Mouse (Mus musculus) midbrain, embryonic 14.5 days (tissue): ENCODE data around the gene Slc48a1. TPM values are rescaled to one million over a fixed set of nuclear protein-coding genes. Genes with fewer than 3 reads are reported as not detected.

ENCODE experiments used
- ATAC-seq: fragments of 200-750 bp; cut with Nextera tagmentation; 2 replicates; pipeline ENCODE4 v1.8.0; 2017; ENCODE audit warnings: moderate number of reproducible peaks, moderate library complexity; ENCODE audit not compliant: low FRiP score, low TSS enrichment
- DNase-seq: peaks from one replicate; pipeline ENCODE4 v3.0.0-alpha.2; 2015
- H3K27ac ChIP-seq: fragments of 300-500 bp; sonication (generic); replicated peaks from 2 replicates; pipeline ENCODE4 v1.5.1; 2014; ENCODE audit warnings: mild to moderate bottlenecking, low read depth, low read length, moderate library complexity
- H3K27me3 ChIP-seq: fragments of 300-500 bp; sonication (generic); 2 replicates; pipeline ENCODE4 v1.6.1; 2014; ENCODE audit warnings: low read length, control low read depth, mixed read lengths; ENCODE audit not compliant: control insufficient read depth, insufficient read depth
- H3K36me3 ChIP-seq: fragments of 300-500 bp; sonication (generic); 2 replicates; pipeline ENCODE4 v1.6.1; 2014; ENCODE audit warnings: low read length, control low read depth; ENCODE audit not compliant: control insufficient read depth, insufficient read depth
- H3K4me1 ChIP-seq: fragments of 300-500 bp; sonication (generic); 2 replicates; pipeline ENCODE4 v1.6.1; 2014; ENCODE audit warnings: mild to moderate bottlenecking, antibody characterized with exemption, low read length, control low read depth; ENCODE audit not compliant: control insufficient read depth, insufficient read depth
- H3K4me2 ChIP-seq: fragments of 300-500 bp; sonication (generic); 2 replicates; pipeline ENCODE4 v1.6.1; 2014; ENCODE audit warnings: mild to moderate bottlenecking, low read length, moderate library complexity
- H3K4me3 ChIP-seq: fragments of 300-500 bp; sonication (generic); replicated peaks from 2 replicates; pipeline ENCODE4 v1.5.1; 2014; ENCODE audit warnings: low read depth, low read length
- H3K9ac ChIP-seq: fragments of 300-500 bp; sonication (generic); replicated peaks from 2 replicates; pipeline ENCODE4 v1.6.1; 2014; ENCODE audit warnings: mild to moderate bottlenecking, low read length, moderate library complexity
- H3K9me3 ChIP-seq: fragments of 300-500 bp; sonication (generic); 2 replicates; pipeline ENCODE4 v1.6.1; 2016; ENCODE audit warnings: low read length, control low read depth, mixed read lengths; ENCODE audit not compliant: control insufficient read depth
- WGBS: fragments of 180-500 bp; shearing (Covaris S2); extraction: QIAGEN DNeasy Blood & Tissue Kit; methylation state at CpG from one replicate; pipeline ENCODE4 v1.1.7; 2014; 5-methylcytosine and 5-hydroxymethylcytosine counted together
- polyA plus RNA-seq: library from polyadenylated mRNA; unstranded; fragments of >200 nt; fragmentation: Nextera tagmentation; extraction: Ambion mirVana; gene quantifications from 2 replicates; pipeline ENCODE4 v1.2.1, GENCODE M21; 2014

Gene Slc48a1
- polyA plus RNA-seq, 1 experiment from 2014 or later = 72.9 TPM

GRCm38 (mm10) chr15:97825941-97826587 is 47.7 kb downstream of the Slc48a1 start:
- no peak for ATAC-seq
- Histone ChIP-seq H3K9ac (peak overlapping the region; percentile 23; the same call in 1 of the 2 replicates), H3K36me3 (0 out of 2 replicates have a peak, but pooled peaks cover 2% of the 10 kb centered on the region), H3K4me3 (no peak overlapping the region), H3K27me3 (no peaks in the 10 kb centered on the region), H3K4me1 (peaks cover 65% of the 10 kb centered on the region), H3K27ac (no peak overlapping the region), H3K9me3 (no peaks in the 10 kb centered on the region), H3K4me2 (peak overlapping the region; percentile 38)
- 39% methylated on average over 12 of the region's 12 CpGs for WGBS
- DNase-seq = peak; percentile 40

DNA sequence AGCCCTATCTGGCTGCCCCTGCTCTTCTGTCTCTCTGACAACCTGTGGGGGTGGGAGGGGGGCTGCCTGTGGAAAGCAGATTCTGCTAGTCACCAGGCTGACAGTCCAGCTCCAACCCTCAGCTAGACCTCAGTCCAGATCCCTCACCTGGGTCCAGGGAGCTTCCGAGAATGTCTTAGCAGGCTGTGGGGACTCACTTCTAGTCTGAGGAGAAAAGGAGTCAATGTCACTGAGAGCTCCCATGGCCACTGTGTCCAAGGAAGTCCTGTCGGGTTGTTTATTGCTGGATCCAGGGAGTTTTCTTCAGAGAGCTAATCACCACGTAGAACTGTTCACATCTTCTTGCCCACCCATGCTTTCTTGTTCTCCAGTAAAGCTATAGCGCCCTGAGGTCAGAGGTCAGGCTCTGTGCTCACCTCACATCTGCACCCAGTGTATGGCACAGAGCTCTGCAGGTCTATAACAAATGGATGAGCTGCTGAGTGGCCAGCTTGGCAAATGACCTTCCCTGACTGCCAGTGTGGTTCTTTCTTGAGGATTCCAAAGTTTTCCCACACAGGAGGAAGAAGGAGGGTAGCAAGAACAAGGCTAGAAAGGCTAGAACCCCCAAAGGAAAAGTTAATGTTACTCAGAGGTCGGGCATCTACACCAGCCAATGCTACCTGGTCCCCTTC is 48.4 kb downstream of the Slc48a1 start:
- H3K27me3 ChIP-seq = no peaks in the 10 kb centered on the region
- H3K4me3 ChIP-seq = no peak overlapping the region
- DNase-seq (no peak), ATAC-seq (no peak)
- no peaks in the 10 kb centered on the region for H3K9me3 ChIP-seq
- H3K4me2 ChIP-seq = no peak overlapping the region
- no peak overlapping the region for H3K27ac ChIP-seq
- H3K9ac ChIP-seq = no peak overlapping the region
- WGBS = 75% methylated on average over 5 of the region's 5 CpGs
- peaks cover 65% of the 10 kb centered on the region for H3K4me1 ChIP-seq
- H3K36me3 ChIP-seq = 0 out of 2 replicates have a peak, but pooled peaks cover 2% of the 10 kb centered on the region

- DNase-seq (no peak), ATAC-seq (no peak)
- H3K4me3 ChIP-seq = no peak overlapping the region
- H3K36me3 ChIP-seq = 0 out of 2 replicates have a peak, but pooled peaks cover 2% of the 10 kb centered on the region
- H3K4me2 ChIP-seq = no peak overlapping the region
- WGBS = 89% methylated on average over 8 of the region's 8 CpGs
- peaks cover 62% of the 10 kb centered on the region for H3K4me1 ChIP-seq
- no peak overlapping the region for H3K27ac ChIP-seq
- H3K9me3 ChIP-seq = no peaks in the 10 kb centered on the region
- no peaks in the 10 kb centered on the region for H3K27me3 ChIP-seq
- no peak overlapping the region for H3K9ac ChIP-seq
These were observed 49.1 kb downstream of the Slc48a1 start for GRCm38 (mm10) chr15:97827401-97827800.

DNA sequence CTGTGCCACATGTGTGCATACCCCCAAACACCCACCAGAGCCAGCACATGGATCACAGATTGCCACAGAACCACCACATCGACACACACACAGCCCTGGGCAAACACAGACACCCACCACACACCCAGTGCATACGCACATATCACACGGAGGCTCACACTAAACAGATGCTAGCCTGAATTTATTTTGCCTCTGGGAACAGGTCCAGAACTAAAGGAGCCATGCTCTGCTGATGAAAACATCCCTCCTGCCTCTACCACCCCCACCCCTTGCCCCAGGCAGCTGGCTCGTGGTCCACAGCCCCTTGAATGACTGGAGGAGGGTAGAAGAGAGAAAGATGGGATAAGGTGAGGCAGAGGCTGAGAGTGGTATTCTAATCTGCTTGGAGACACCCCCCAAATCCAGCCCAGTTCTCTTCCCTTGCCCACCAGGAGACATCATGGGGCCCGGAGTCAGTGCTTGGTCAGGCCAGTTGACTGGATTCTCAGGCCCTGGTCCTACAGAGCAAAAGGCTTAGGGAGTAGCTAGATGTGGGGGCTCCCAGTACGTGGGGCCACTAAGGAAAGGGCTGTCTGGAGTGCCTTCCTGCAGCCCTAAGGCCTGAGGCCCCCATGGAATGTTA is 50.0 kb downstream of the Slc48a1 start:
- H3K9ac ChIP-seq = no peak overlapping the region; the same call in 1 of the 2 replicates
- H3K36me3 ChIP-seq = 0 out of 2 replicates have a peak, but pooled peaks cover 2% of the 10 kb centered on the region
- peak overlapping the region; percentile 16; the same call in 1 of the 2 replicates for H3K27ac ChIP-seq
- H3K9me3 ChIP-seq = no peaks in the 10 kb centered on the region
- H3K4me1 ChIP-seq = peaks cover 54% of the 10 kb centered on the region
- ATAC-seq (no peak), DNase-seq (no peak)
- peak overlapping the region; percentile 71 for H3K4me2 ChIP-seq
- H3K27me3 ChIP-seq = no peaks in the 10 kb centered on the region
- 46% methylated on average over 6 of the region's 6 CpGs for WGBS
- H3K4me3 ChIP-seq = no peak overlapping the region

DNA sequence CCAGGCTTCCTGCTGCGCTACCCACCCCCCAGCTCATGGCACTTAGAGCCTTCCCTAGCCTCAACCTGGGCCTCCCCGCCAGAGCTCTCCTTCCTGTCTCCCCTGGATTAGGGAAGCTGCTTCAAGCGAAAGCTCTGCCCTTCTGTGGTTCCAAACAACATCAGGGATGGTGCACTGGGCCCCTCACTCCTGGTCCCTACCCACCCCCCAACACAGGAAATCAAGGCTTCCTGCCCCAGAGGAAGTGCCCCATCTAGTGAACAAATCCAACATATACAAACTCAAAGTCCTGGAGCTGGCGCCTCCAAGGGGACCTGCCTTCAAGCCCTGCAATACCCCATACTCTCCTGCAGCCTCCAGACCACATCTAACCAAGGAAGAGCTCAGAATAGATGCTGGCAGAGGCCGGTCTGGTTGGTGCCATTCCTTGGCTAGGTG is 50.6 kb downstream of the Slc48a1 start:
- 0 out of 2 replicates have a peak overlapping the region, but pooled peaks have one; percentile 16 for H3K27ac ChIP-seq
- peaks cover 49% of the 10 kb centered on the region for H3K4me1 ChIP-seq
- H3K4me3 ChIP-seq = no peak overlapping the region
- H3K36me3 ChIP-seq = 0 out of 2 replicates have a peak, but pooled peaks cover 2% of the 10 kb centered on the region
- no peaks in the 10 kb centered on the region for H3K27me3 ChIP-seq
- H3K9ac ChIP-seq = no peak overlapping the region
- no peak for ATAC-seq
- 58% methylated on average over 5 of the region's 5 CpGs for WGBS
- H3K9me3 ChIP-seq = no peaks in the 10 kb centered on the region
- no peak for DNase-seq
- H3K4me2 ChIP-seq = peak overlapping the region; percentile 71

- Histone ChIP-seq H3K27me3 (no peaks in the 10 kb centered on the region), H3K4me3 (peak overlapping the region; percentile 85), H3K9me3 (no peaks in the 10 kb centered on the region), H3K36me3 (0 out of 2 replicates have a peak, but pooled peaks cover 2% of the 10 kb centered on the region), H3K4me2 (peak overlapping the region; percentile 71), H3K9ac (no peak overlapping the region), H3K27ac (0 out of 2 replicates have a peak overlapping the region, but pooled peaks have one; percentile 1), H3K4me1 (peaks cover 49% of the 10 kb centered on the region)
- DNase-seq (no peak), ATAC-seq (no peak)
- 45% methylated on average over 2 of the region's 2 CpGs for WGBS
These were observed 51.1 kb downstream of the Slc48a1 start for GRCm38 (mm10) chr15:97829432-97829831.

DNA sequence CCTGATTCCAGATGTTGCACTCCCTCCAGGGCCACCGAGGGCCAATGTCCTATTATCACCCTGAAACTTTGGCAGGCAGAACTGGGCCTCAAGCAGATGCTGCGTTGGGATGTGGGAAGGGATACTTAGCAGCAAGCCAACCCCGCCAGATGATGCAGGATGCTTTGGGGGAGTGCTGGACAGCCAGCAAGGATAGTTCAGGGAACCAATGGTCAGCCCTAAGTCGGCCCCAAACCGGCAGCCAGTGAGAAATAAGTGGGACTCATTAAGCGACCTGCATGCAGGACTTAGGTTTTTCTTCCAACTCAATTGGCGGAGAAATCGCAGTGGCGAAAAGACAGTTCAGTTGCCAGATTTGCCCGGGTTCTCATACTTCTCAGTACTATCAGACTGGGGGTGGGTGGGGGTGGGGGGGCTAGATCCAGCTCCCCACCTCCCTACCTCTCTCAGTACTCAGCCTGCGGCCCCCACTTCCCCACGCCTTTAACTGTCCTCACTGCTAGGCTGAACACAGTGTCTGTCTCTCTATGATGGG is 52.0 kb downstream of the Slc48a1 start:
- 16% methylated on average over 12 of the region's 12 CpGs for WGBS
- no peak for ATAC-seq

GRCm38 (mm10) chr15:97830788-97831241 is 52.5 kb downstream of the Slc48a1 start:
- peak; percentile 42 for ATAC-seq
- Histone ChIP-seq H3K4me3 (peak overlapping the region; percentile 85), H3K27me3 (no peaks in the 10 kb centered on the region), H3K9ac (peak overlapping the region; percentile 99), H3K9me3 (no peaks in the 10 kb centered on the region), H3K27ac (peak overlapping the region; percentile 97), H3K36me3 (0 out of 2 replicates have a peak, but pooled peaks cover 2% of the 10 kb centered on the region), H3K4me2 (peak overlapping the region; percentile 71), H3K4me1 (peaks cover 39% of the 10 kb centered on the region)
- DNase-seq = peak; percentile 61
- 0% methylated on average over 39 of the region's 39 CpGs for WGBS

More for the DNA sequence above, 52.0 kb downstream of the Slc48a1 start:
- peak overlapping the region; percentile 71 for H3K4me2 ChIP-seq
- no peaks in the 10 kb centered on the region for H3K27me3 ChIP-seq
- peaks cover 44% of the 10 kb centered on the region for H3K4me1 ChIP-seq
- H3K4me3 ChIP-seq = peak overlapping the region; percentile 85
- H3K9me3 ChIP-seq = no peaks in the 10 kb centered on the region
- H3K27ac ChIP-seq = peak overlapping the region; percentile 97
- 0 out of 2 replicates have a peak, but pooled peaks cover 2% of the 10 kb centered on the region for H3K36me3 ChIP-seq
- peak overlapping the region; percentile 99 for H3K9ac ChIP-seq
- DNase-seq = peak; percentile 53
